Mouse (Mus musculus) megakaryocyte progenitor cell, adult 5-6 weeks (primary cell): ENCODE results near the gene Hsf5. TPM values are rescaled to one million over a fixed set of nuclear protein-coding genes. Genes with fewer than 3 reads are reported as not detected.
A peak's percentile ranks its signal among the peaks of the same experiment; 100 is the strongest.

Experiments used
- ATAC-seq: replicated peaks from 2 replicates; pipeline ENCODE4 v1.8.0; 2016; ENCODE audit warnings: mild to moderate bottlenecking, moderate TSS enrichment, inconsistent platforms; ENCODE audit not compliant: poor library complexity
- total RNA-seq, 2 experiments: library from RNA; stranded (forward) in 1 of 2; stranded (reverse) in 1 of 2; fragments of 157-497, 149-512 nt in 1 of 2; fragments of 200-1000 nt in 1 of 2; gene quantifications; 2 replicates each; pipeline versions ENCODE4 v1.2.3 to v1.2.4; 2015 to 2017

Gene Hsf5
- total RNA-seq, 2 experiments from 2014 or later: not detected

DNA sequence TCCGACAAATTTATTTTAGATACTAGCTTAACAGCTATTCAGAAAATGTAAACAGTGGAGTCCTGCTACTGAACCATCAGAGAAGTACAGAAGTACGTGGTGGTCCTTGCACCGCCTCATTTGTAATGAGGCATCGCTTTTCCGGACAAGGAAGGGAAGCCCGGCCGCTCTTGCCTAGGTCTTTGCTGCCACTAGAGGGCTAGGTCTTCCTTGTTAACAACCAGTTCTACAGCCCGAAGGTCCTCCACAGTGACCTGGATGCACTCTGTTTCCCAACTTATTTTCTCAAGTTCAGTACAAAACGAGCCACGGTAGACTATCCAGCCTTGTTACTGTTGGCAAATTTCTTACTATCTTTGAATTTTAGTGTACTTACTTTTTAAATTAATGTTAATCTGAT, 12.9 kb downstream of the Hsf5 start:
- peak; percentile 90 for ATAC-seq

DNA sequence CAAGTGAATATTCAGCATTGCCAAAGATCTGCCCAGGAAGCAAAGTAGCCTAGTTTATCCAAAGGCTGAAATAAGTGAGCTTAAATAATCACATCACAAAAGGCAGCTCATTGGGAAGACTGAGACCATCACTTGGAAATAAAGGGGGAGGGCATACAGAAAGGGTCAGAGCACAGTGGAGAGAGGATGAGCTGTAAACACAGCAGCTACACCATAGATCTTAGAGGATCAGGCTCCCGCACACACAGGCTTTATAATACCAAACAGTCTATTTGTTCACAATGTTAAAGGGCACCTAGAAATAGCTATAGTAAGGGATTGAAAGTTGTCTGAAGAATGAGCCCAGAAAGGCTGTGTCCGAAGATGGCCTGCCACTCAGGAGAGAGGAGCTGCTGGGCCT, 21.8 kb downstream of the Hsf5 start:
- ATAC-seq: no peak

DNA sequence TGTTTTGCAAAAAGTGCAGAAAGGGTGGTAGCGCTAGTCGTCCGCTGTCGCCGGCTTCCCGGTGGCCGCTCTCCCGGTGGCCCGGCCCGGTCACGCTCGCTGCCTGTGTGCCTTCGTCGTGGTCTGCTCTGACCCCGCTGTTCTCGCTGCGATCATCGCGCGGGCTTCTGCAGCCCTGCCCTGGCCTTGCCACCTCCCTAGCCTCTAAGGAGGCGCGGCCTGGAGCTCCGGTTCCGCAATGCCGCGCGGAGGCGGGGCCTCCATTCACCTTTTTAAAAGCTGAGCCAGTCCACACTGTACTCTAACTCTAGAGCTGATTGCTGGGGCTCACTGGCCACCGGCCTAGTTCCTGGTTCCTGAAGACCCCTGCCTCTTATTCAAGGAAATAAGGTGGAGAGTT, 22.2 kb downstream of the Hsf5 start:
- peak; percentile 99 for ATAC-seq

DNA sequence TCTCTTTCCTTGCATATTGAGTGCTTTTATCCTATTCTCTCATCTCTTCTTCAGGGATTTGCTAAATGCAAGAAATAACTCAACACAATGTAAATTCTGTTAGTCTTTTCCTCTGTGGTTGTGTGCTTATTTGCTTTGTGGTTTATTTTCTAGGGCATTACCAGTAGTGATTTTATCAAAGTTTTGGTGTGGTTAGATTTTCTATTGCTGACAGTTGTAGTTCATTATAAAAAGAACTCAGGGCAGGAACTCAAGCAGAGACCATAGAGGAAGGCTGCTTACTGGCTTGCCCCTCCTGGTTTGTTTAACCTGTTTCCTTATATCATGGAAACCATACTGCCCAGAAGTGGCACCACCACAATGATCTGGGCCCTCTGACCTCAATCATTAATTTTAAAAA, 25.9 kb downstream of the Hsf5 start:
- ATAC-seq: no peak

DNA sequence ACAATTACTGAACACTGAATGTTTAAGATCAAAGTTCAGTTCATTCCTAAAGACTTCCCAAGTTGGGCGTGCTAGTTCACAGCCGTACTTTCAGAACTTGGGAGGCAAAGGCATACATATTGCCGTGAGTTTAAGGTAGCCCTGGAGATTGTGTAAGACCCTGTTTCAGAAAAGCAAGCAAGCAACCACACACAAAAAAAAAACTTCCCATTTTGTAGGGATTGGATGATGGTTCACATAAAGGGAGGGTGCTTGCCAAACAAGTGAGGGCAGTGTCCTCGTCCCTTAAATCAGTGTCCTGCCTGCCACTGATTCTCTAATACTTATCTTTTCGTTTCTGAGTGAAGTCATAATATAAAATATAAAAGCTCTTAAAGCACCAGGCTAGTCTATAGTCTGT, 37.7 kb downstream of the Hsf5 start:
- ATAC-seq: peak; percentile 44; the same call in 1 of the 2 replicates

DNA sequence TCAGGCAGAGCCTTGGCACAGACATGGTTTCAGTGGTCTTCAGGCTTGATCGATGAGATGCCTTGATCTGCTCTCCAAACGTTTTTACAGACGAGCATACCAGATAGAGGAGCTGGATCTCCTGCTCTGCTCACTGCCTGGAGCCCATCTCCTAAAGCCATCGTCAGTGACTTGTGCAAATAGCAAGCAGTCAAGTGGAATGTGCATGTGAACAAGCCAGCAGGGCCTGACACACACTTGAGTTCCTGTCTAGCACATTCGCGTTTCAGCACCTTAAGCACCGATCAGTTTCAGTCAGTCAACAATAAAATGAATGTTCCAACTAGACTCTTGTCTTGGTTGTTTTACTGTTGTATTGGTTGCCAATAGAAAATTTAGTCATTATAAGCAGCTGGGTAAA, 42.3 kb downstream of the Hsf5 start:
- no peak for ATAC-seq

DNA sequence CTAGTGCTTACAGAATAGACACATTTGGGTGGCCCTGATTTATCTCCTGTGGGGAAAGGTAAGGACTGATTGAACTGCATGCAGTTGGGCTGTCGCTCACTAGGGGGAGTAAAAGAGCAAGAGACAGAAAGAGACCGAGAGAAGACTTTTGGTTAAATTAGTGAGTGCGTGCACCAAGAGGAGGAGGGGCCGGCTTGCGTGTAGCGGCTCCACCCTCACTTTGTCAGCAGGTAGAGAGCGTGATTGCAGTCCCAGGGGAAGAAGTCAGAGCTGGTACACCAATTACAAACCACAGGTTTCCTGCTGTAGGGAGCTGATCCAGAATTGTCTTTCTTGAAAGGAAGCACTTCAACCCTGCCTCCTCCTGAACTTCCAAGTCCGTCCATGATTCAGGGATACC, 45.4 kb downstream of the Hsf5 start, which contains the start of gene Rnf43:
Rnf43 (plus strand) TSS at position 316 of the 400 bp plus-strand sequence.
- peak; percentile 100 for ATAC-seq

DNA sequence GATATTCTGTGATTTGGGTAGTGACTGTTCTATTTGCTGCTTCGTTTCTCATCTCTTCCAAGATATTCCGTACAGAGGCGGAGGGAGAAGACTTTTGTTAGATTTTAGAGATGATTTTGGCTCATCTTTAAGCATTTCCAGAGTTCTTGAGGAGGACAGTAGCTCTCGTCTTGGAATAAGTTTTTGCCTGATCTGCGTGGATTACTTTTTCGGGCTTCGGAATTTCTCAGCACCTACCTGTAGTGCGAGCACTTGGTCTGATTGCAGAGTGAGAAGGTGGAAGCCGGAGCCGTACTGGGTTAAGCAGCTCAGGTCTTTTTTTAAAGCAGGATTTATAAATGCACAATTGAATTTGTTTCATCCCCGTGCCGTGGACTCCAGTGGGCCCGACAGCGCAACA, 45.9 kb downstream of the Hsf5 start:
- no peak for ATAC-seq

DNA sequence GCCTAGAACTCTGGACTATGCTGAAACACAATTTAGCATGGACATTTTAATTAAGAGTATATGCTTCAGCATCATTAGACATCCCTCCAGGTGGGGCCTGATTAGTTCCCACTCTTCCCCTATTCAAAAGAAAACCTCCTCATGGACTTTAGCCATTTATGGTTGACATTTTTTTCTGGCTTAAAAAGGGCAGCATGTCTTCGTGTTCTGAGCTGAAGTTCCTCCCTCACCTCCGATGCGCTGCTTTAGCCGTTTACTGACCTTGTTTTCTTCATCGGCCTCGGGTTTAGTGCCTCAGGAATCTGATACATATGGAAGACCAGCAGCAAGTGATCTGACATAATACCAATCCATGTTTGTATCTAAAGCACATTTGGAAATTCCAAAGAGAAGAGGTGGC, 47.0 kb downstream of the Hsf5 start:
- no peak for ATAC-seq

DNA sequence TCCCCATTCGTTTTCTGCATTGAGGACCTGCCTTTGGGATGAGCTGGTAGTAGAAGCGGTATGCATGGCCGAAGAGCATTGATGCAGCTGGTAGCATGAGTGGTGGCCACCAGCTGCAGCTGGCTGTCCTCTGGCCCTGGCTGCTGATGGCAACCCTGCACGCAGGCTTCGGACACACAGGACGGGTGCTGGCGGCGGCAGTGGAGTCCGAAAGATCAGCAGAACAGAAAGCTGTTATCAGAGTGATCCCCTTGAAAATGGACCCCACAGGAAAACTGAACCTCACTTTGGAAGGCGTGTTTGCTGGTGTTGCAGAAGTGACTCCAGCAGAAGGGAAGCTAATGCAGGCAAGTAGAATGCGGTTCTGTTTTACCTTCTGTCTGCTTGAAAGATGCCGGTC, 47.6 kb downstream of the Hsf5 start:
- no peak for ATAC-seq

DNA sequence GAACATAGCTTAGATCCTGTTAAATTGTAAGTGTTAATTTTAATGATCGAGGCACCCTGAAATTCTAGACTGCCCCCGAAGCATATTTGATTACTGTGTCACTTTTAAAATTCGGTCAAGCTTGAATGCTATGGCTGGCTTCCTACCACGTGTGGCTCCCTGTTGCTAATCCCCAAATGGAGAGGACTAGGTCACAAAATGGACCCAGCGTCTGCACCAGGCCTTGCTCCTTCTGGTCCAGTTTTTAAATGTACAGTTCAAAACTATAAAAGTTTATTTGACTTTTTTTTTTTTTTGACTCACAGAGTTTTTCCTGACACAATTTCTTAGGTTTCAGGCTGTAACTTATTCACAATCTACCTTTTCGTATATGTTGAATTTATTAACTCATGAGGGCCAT, 48.3 kb downstream of the Hsf5 start:
- ATAC-seq: no peak

DNA sequence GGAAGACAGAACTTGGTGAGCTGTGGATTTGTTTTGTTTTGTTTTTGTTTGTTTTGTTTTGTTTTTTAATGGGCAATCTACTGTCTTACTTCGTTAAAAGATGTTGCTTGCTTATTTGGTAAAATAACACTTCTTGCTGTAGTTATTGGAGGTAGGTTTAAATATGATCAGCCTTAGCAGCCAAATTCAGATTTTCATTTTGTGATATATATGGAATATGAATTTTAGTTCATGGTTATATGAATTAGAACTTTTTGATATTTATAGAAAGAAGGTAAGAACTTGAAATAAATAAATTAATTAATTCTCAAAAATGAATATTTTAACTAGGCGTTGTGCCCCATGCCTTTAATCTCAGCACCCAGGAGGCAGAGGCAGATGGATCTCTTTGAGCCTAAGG, 48.7 kb downstream of the Hsf5 start:
- ATAC-seq: no peak

DNA sequence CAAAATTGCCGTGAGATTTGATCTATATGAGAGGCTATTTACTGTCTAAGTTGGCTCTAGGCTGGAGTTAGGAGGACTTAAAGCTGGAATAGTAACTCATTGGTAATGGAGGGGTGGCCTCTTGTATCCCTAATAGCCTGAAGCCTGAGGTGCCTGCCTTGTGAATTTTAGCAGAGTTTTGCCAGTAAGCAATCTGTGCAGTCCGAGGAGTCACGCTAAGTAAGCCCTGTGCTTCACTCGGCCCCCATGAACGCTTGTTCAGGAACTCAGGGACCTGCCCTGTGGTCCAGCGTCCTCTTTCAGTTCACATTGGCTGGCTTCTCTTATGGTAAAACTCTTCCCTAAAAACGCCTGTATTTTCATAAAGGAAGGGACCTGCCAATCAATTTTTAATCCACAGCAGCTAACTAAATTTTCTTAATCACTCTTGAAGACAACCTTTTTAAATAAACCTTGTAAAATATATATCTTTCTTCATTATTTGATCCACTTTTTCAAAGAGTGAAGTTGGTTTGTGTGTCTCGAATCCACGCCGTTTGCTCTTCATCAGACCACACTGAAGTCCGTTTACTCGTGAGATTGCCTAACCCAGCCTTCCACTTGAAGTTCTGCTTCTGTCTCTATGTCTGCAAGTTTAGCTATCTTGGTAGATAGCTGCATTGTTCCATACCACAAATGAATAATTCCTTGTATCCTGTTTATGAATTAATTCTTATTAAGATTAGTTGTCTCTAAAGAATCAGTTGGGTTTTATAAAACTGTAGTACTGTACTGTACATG, 49.5 kb downstream of the Hsf5 start:
- no peak for ATAC-seq

DNA sequence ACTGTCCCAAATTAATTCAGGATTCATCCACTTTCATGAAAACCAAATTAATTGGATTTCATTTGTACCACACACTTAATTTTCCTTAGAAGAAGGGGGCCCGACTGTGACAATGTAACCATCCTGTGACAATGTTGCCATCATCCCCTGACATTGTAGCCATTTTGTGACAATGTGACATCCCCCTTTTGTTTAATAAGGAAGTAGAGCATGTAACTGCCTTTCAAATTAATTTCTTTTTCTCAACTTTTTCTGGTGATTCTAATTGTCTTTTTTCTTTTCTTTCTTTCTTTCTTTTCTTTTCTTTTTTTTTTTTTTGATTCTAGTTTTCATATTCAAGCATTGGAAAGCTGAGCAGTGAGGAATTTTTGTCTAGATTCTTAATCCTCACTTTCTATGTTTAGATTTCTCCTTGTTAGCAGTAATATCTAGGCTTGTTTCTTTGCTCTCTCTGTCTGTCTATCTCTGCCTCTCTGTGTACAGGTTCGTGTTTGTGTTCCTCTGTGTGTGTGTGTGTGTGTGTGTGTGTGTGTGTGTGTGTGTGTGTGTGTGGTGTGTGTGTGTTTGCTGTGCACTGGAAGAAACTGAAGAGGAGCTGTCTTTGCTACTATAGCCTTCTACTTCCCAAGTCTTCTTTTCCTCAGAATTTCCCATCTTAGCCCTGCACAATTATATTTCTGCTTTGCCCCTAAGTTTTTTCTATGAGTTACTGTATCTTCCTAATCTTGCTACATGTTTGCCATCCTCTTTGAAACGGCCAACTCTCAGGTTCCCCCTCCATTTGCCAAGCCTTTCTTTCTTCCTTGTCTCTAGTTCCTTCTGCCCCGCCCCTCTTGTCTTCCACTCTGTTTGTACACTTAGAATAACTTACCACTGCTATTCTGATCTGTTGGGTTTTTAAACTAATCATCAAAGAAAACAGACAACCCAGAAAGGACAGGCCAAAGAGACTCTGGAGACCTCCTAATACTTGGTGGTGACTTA, 50.4 kb downstream of the Hsf5 start:
- ATAC-seq: no peak

DNA sequence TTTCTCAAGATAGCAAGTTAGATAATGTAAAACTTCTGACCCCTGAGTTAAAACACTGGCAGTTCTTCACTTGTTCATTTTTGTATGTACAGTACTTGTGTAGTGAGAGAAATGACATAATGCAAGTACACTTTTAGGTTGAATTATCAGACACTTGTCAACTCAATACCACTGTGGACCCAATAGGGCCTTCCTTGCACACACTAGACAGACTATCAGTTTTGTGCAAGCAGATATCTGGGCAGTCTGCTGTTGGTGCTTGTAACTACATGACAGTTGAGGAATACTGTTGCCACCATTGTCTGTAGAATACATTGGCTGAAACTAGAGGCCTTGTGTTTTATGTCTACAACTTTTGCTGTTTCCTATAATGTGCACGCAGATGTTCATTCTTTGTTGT, 56.3 kb downstream of the Hsf5 start:
- peak; percentile 31; the same call in 1 of the 2 replicates for ATAC-seq

DNA sequence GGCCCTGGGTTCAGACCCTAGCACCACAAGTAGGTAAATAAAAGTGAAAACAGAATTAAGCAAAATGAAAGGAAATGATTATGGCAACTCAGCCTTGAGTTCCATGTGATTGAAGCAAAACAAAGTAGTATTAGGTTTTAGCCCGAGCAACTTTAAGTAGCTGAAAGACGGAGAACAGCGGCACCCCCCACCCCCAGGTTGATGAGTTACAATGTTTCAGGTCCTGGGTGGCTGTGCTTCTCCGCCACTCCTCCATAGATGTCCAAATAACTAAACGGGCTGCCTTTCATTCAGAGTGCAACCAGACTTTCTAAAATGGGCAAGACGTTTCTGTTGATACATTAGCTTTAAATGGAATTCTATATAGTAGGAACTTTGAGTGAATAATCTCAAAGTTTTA, 58.6 kb downstream of the Hsf5 start:
- no peak for ATAC-seq

DNA sequence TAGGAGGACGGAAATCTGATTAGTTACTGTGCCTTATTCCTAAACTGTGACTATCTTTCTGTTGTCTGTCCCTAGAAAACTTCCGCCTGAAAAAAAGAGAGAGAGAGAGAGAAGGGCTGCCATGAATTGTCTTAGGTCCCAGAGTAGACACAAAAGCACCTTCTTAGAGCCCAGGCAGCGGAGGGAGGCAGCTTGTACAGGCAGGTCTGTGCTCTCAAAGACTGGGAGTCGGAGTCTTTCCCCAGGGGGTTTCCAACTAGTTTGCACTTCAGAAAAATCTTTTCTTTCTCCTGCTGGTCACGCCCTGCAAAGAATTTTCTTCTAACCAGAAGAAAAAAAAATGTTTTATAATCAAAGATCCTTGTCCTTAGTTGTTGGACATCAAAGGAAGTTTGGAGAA, 60.8 kb downstream of the Hsf5 start:
- ATAC-seq: no peak

DNA sequence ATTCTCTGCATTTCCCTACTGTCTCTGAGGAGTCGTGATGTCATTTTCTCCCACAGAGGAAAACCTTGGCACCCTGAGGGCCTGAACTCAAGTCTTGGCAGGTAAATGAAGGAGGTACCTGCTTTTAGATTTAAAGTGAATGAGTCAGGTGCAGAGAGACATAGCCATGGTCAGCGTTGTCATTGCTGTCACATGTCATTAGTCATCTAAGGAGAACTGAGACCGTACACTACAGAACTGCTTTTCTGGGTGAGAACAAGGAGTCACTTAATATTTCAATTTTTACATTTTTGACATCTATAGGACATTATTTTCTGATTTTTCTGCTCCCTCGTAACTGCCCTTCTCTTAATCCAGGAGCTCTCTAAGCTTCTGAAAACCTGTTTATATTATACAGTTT, 61.6 kb downstream of the Hsf5 start:
- ATAC-seq: no peak

DNA sequence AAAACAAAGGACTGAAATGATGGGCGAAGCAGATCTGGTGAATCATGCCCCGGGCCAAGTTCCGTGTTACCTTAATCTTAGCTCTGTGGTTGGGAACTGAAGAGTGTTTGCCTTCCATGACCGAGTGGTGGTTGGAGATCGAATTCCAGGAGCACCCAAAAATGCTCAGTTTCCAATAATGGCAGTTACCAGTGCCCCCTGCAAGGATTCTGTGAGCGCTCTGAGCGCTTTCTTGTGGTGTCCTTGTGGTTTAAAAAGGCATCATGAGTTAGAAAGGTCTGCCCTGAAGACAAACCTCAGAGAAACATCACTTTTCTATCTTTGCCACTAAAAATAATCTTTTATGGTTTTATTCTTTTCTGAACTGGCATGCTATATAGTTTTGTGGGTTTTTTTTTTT, 62.0 kb downstream of the Hsf5 start:
- no peak for ATAC-seq

DNA sequence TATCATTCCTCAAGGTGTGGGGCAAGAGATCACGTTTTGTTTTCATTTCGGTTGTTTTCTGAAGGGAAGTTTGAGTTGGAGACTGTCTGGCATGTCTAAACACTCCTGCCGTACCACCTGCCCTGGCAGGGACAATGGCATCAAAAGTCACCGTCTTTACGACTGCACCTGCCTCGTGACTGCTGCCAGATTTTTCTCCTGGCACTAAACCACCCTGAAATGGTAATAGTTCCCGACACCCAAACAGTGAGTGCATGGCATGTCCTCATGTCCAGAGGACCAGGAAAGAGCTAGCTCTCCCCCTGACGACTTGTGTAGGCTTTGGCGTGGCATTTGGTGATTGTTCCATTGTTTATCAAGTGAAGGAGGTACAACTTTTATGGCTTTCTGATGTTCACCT, 63.8 kb downstream of the Hsf5 start:
- ATAC-seq: no peak

DNA sequence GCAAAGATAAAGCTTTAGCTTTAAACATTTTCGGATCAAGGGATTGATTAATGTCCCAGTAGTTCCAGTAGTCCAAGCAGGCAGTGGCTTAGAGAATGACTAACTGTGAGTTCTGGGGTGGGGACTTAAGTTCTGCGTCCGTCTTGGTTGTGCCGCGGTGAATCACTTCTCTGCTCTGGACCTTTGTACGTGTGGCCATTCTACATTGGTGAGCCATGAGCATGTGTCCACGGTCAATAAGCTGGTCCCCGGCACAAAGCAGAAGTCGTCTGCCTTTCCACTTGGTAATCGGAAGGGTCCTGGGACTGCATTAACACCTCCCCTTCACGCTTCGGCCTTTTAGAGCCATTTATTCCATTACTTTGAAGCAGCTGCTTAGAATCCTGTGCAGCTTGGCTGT, 65.1 kb downstream of the Hsf5 start:
- ATAC-seq: no peak
